Mouse (Mus musculus): ENCODE measurements at regions not wholly inside any gene's neighbourhood (a gene's known extent, or its start where the extent isn't known, plus 50 kb on each side); places are given as distances from the start of the nearest gene placed in this dataset.

DNA sequence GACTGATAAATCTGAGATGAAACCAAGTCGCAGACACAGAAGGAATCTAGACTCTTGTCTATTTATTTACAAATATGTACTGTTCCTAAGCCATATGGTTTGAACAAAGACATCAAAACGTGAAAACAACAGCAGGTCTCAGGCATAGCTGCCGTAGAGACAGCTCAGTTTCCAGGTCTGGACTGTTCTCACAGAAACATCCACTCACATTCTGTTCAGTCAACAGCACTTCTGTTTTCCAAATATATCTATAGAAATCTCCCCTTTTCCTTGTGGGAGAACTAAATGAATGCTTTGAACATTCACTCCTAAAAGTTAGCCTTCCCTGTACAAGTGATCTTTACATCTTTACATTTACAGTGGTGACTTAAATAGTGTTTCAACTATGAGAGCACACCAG is 156.8 kb upstream of the Slc13a1 start:
- no peaks in the 10 kb centered on the region for H3K27me3 ChIP-seq (ENCODE audit: insufficient read depth, low read length)
- no peak overlapping the region for H3K4me3 ChIP-seq (ENCODE audit: low read depth, low read length)
- H3K36me3 ChIP-seq (replicated peaks), result no peaks in the 10 kb centered on the region
- no peak for DNase-seq (ENCODE audit: low spot score)
- H3K9me3 ChIP-seq (replicated peaks), result no peaks in the 10 kb centered on the region
- TF ChIP-seq GATA2 (IDR thresholded peaks at IDR 0.05; ENCODE audit: borderline replicate concordance, low read depth, low read length) (no peak), CTCF (IDR thresholded peaks at IDR 0.05; ENCODE audit: low read depth, low read length) (no peak), TAL1 (conservative IDR thresholded peaks at IDR 0.05; ENCODE audit: low read depth, low read length) (no peak), GATA1 (IDR thresholded peaks at IDR 0.05; ENCODE audit: borderline replicate concordance, low read length) (no peak), POLR2AphosphoS5 (IDR thresholded peaks at IDR 0.05; ENCODE audit: insufficient replicate concordance, low read depth, low read length) (no peak)
- no peaks in the 10 kb centered on the region for H3K4me1 ChIP-seq (ENCODE audit: insufficient read depth, low read depth, low read length)
- ATAC-seq (ENCODE audit: extremely low read depth, insufficient number of reproducible peaks, low FRiP score, poor library complexity, severe bottlenecking), result no peak

- no peaks in the 10 kb centered on the region for H3K4me1 ChIP-seq (ENCODE audit: insufficient read depth, low read depth, low read length)
- no peak for ATAC-seq (ENCODE audit: extremely low read depth, insufficient number of reproducible peaks, low FRiP score, poor library complexity, severe bottlenecking)
- H3K4me3 ChIP-seq (ENCODE audit: low read depth, low read length), result no peak overlapping the region
- H3K27me3 ChIP-seq (ENCODE audit: insufficient read depth, low read length), result no peaks in the 10 kb centered on the region
- H3K9me3 ChIP-seq (replicated peaks), result no peaks in the 10 kb centered on the region
- no peak for DNase-seq (ENCODE audit: low spot score)
- no peaks in the 10 kb centered on the region for H3K36me3 ChIP-seq (replicated peaks)
- TF ChIP-seq GATA1 (IDR thresholded peaks at IDR 0.05; ENCODE audit: borderline replicate concordance, low read length), result no peak
- TF ChIP-seq POLR2AphosphoS5 (IDR thresholded peaks at IDR 0.05; ENCODE audit: insufficient replicate concordance, low read depth, low read length), result no peak
- TF ChIP-seq CTCF (IDR thresholded peaks at IDR 0.05; ENCODE audit: low read depth, low read length), result no peak
- no peak for TF ChIP-seq GATA2 (IDR thresholded peaks at IDR 0.05; ENCODE audit: borderline replicate concordance, low read depth, low read length)
- no peak for TF ChIP-seq TAL1 (conservative IDR thresholded peaks at IDR 0.05; ENCODE audit: low read depth, low read length)
Measured at GRCm38 (mm10) chr6:24322371-24322770, 154.5 kb upstream of the Slc13a1 start.

DNA sequence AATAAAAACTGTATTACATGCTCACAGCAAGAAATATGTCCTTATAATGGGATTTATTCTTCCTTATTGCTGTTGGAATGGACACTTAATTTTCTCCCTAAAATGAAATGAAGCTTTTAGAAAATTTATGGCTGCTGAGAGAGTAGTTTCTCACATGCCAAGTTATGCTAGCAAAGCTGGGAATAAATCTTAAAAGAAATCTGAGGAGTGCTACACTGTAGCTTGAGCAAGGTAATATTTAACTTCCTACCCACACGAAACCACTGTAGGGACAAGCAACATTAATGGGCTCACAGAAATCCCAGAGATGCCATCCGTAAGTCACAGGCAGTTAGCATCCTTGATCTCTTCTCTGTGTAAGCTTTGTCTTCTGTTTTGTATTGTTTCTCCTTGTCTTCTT is 151.0 kb upstream of the Slc13a1 start:
- Histone ChIP-seq H3K4me1 (ENCODE audit: insufficient read depth, low read depth, low read length) (no peaks in the 10 kb centered on the region), H3K9me3 (replicated peaks) (no peaks in the 10 kb centered on the region), H3K4me3 (ENCODE audit: low read depth, low read length) (no peak overlapping the region), H3K27me3 (ENCODE audit: insufficient read depth, low read length) (no peaks in the 10 kb centered on the region), H3K36me3 (replicated peaks) (no peaks in the 10 kb centered on the region)
- DNase-seq (ENCODE audit: low spot score) (no peak), ATAC-seq (ENCODE audit: extremely low read depth, insufficient number of reproducible peaks, low FRiP score, poor library complexity, severe bottlenecking) (no peak)
- TF ChIP-seq TAL1 (conservative IDR thresholded peaks at IDR 0.05; ENCODE audit: low read depth, low read length), result no peak
- TF ChIP-seq CTCF (IDR thresholded peaks at IDR 0.05; ENCODE audit: low read depth, low read length), result no peak
- TF ChIP-seq POLR2AphosphoS5 (IDR thresholded peaks at IDR 0.05; ENCODE audit: insufficient replicate concordance, low read depth, low read length), result no peak
- no peak for TF ChIP-seq GATA2 (IDR thresholded peaks at IDR 0.05; ENCODE audit: borderline replicate concordance, low read depth, low read length)
- no peak for TF ChIP-seq GATA1 (IDR thresholded peaks at IDR 0.05; ENCODE audit: borderline replicate concordance, low read length)

- no peak overlapping the region for H3K4me3 ChIP-seq (ENCODE audit: low read depth, low read length)
- no peak for ATAC-seq (ENCODE audit: extremely low read depth, insufficient number of reproducible peaks, low FRiP score, poor library complexity, severe bottlenecking)
Measured at GRCm38 (mm10) chr6:24310675-24311074, 142.8 kb upstream of the Slc13a1 start.

GRCm38 (mm10) chr6:24309810-24310209 is 141.9 kb upstream of the Slc13a1 start:
- H3K4me1 ChIP-seq (ENCODE audit: insufficient read depth, low read depth, low read length), result no peaks in the 10 kb centered on the region
- DNase-seq (ENCODE audit: low spot score), result no peak
- TF ChIP-seq CTCF (IDR thresholded peaks at IDR 0.05; ENCODE audit: low read depth, low read length), result no peak
- no peak for TF ChIP-seq GATA1 (IDR thresholded peaks at IDR 0.05; ENCODE audit: borderline replicate concordance, low read length)
- TF ChIP-seq TAL1 (conservative IDR thresholded peaks at IDR 0.05; ENCODE audit: low read depth, low read length), result no peak
- TF ChIP-seq POLR2AphosphoS5 (IDR thresholded peaks at IDR 0.05; ENCODE audit: insufficient replicate concordance, low read depth, low read length), result no peak
- no peak for TF ChIP-seq GATA2 (IDR thresholded peaks at IDR 0.05; ENCODE audit: borderline replicate concordance, low read depth, low read length)
- H3K9me3 ChIP-seq (replicated peaks), result no peaks in the 10 kb centered on the region
- no peaks in the 10 kb centered on the region for H3K27me3 ChIP-seq (ENCODE audit: insufficient read depth, low read length)
- no peaks in the 10 kb centered on the region for H3K36me3 ChIP-seq (replicated peaks)
- no peak for ATAC-seq (ENCODE audit: extremely low read depth, insufficient number of reproducible peaks, low FRiP score, poor library complexity, severe bottlenecking)
- no peak overlapping the region for H3K4me3 ChIP-seq (ENCODE audit: low read depth, low read length)

More at GRCm38 (mm10) chr6:24310675-24311074, 142.8 kb upstream of the Slc13a1 start:
- no peaks in the 10 kb centered on the region for H3K4me1 ChIP-seq (ENCODE audit: insufficient read depth, low read depth, low read length)
- H3K27me3 ChIP-seq (ENCODE audit: insufficient read depth, low read length), result no peaks in the 10 kb centered on the region
- TF ChIP-seq GATA2 (IDR thresholded peaks at IDR 0.05; ENCODE audit: borderline replicate concordance, low read depth, low read length), result no peak
- no peak for TF ChIP-seq CTCF (IDR thresholded peaks at IDR 0.05; ENCODE audit: low read depth, low read length)
- TF ChIP-seq TAL1 (conservative IDR thresholded peaks at IDR 0.05; ENCODE audit: low read depth, low read length), result no peak
- TF ChIP-seq GATA1 (IDR thresholded peaks at IDR 0.05; ENCODE audit: borderline replicate concordance, low read length), result no peak
- TF ChIP-seq POLR2AphosphoS5 (IDR thresholded peaks at IDR 0.05; ENCODE audit: insufficient replicate concordance, low read depth, low read length), result no peak
- no peaks in the 10 kb centered on the region for H3K36me3 ChIP-seq (replicated peaks)
- H3K9me3 ChIP-seq (replicated peaks), result no peaks in the 10 kb centered on the region
- no peak for DNase-seq (ENCODE audit: low spot score)

DNA sequence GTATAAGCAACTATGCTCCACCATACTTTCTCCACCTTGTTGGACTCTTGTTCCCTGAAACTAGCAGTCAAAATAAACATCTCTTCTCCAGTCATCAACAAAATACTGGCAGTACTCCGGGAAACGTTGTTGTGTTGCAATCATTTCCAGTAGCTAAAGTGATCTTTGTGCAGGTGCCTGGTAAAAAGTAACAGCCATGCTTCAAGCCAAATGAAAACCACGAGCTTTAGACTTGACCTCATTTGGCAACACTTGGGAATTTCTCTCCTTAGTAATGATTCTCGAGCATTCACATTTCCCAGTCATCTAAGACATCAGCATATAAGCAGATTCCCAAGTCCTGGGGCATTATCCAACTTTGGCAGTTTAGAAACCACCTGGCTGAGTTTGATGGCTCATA is 133.8 kb upstream of the Slc13a1 start:
- no peaks in the 10 kb centered on the region for H3K9me3 ChIP-seq (replicated peaks)
- no peaks in the 10 kb centered on the region for H3K36me3 ChIP-seq (replicated peaks)
- no peak overlapping the region for H3K4me3 ChIP-seq (ENCODE audit: low read depth, low read length)
- no peaks in the 10 kb centered on the region for H3K4me1 ChIP-seq (ENCODE audit: insufficient read depth, low read depth, low read length)
- TF ChIP-seq GATA2 (IDR thresholded peaks at IDR 0.05; ENCODE audit: borderline replicate concordance, low read depth, low read length) (no peak), POLR2AphosphoS5 (IDR thresholded peaks at IDR 0.05; ENCODE audit: insufficient replicate concordance, low read depth, low read length) (no peak), CTCF (IDR thresholded peaks at IDR 0.05; ENCODE audit: low read depth, low read length) (no peak), GATA1 (IDR thresholded peaks at IDR 0.05; ENCODE audit: borderline replicate concordance, low read length) (no peak), TAL1 (conservative IDR thresholded peaks at IDR 0.05; ENCODE audit: low read depth, low read length) (no peak)
- DNase-seq (ENCODE audit: low spot score) (no peak), ATAC-seq (ENCODE audit: extremely low read depth, insufficient number of reproducible peaks, low FRiP score, poor library complexity, severe bottlenecking) (no peak)
- H3K27me3 ChIP-seq (ENCODE audit: insufficient read depth, low read length), result no peaks in the 10 kb centered on the region
